Mouse (Mus musculus): ENCODE results near the gene Hnf1a. TPM values are rescaled to one million over a fixed set of nuclear protein-coding genes. Genes with fewer than 3 reads are reported as not detected.

The Hnf1a gene
- polyA plus RNA-seq, 1 experiment from 2014 or later: 0.05 TPM

DNA sequence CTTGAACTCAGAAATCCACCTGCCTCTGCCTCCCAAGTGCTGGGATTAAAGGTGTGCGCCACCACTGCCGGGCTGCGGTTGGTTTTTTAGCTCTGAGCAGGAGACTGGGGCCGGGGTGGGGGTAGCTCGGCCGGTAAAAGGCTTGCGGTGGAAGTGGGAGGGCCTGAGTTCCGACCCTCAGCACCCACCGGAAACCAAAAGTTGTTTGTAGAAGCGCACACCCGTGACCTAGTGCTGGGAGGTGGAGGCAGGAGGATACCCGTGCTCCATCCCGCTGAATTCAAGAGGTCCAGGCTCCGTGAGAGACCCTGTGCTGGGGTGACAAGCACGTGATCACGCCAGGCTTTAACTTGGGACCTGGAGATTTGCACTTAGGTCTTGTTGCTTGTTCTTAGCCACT lies 25.6 kb upstream of the Hnf1a start:
- Histone ChIP-seq H3K4me2 (ENCODE audit: low read length) (no peak overlapping the region), H3K36me3 (ENCODE audit: control insufficient read depth, insufficient read depth, low read length) (no peaks in the 10 kb centered on the region), H3K27me3 (ENCODE audit: control insufficient read depth, insufficient read depth, low read depth, low read length) (no peaks in the 10 kb centered on the region), H3K9me3 (replicated peaks; ENCODE audit: control insufficient read depth, low read length, poor library complexity, severe bottlenecking) (no peaks in the 10 kb centered on the region), H3K9ac (ENCODE audit: low read depth, low read length) (no peak overlapping the region), H3K27ac (ENCODE audit: low read length) (no peak overlapping the region), H3K4me3 (ENCODE audit: low read depth, low read length) (no peak overlapping the region), H3K4me1 (ENCODE audit: control insufficient read depth, insufficient read depth, low read length) (no peaks in the 10 kb centered on the region)
- WGBS: 83% methylated on average over 16 of the region's 16 CpGs
- ATAC-seq: no peak

DNA sequence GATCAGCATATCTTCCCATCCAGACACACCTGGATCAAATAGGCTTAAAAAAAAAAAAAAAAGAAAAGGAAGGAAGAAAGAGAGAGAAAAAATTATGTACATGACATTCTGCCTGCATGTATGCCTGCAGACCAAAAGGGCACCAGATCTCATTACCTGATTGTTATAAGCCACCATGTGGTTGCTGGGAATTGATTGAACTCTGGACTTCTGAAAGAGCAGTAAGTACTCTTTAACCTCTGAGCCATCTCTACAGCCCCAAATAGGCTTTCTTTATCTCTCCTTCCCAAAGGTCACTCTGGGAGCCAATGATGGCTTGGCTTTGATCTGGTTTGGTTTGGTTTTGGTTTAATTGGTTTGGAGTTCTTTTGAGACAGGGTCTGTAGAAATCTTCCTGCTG lies 14.2 kb upstream of the Hnf1a start:
- 0 out of 2 replicates have a peak, but pooled peaks cover 2% of the 10 kb centered on the region for H3K27me3 ChIP-seq (ENCODE audit: control insufficient read depth, insufficient read depth, low read depth, low read length)
- no peaks in the 10 kb centered on the region; the same call in 1 of the 2 replicates for H3K4me1 ChIP-seq (ENCODE audit: control insufficient read depth, insufficient read depth, low read length)
- no peak overlapping the region for H3K4me2 ChIP-seq (ENCODE audit: low read length)
- no peak overlapping the region for H3K4me3 ChIP-seq (ENCODE audit: low read depth, low read length)
- no peak for ATAC-seq
- no peaks in the 10 kb centered on the region for H3K36me3 ChIP-seq (ENCODE audit: control insufficient read depth, insufficient read depth, low read length)
- no peak overlapping the region for H3K9ac ChIP-seq (ENCODE audit: low read depth, low read length)
- no peak overlapping the region for H3K27ac ChIP-seq (ENCODE audit: low read length)
- H3K9me3 ChIP-seq (replicated peaks; ENCODE audit: control insufficient read depth, low read length, poor library complexity, severe bottlenecking): no peaks in the 10 kb centered on the region

DNA sequence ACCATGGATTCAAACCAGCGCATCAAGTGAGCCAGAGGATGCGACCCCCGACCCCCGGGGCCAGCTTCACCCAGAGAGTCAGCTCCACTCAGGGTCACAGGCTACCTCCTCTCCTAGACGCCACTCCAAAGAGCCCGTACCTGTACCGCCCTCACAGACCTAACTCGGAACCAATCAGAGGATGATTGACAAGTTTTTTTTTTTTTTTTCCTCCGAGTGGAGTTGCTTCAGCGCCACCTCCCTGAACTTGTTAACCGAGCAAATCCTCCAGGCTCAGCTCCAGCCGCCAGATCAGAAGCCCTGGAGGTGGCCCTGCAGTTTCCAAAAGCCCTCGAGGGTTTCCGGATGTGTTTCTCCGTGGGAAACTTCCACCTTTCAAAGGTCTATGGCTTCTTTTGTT lies 11.1 kb upstream of the Hnf1a start:
- H3K9me3 ChIP-seq (replicated peaks; ENCODE audit: control insufficient read depth, low read length, poor library complexity, severe bottlenecking): no peaks in the 10 kb centered on the region
- 0 out of 2 replicates have a peak, but pooled peaks cover 2% of the 10 kb centered on the region for H3K27me3 ChIP-seq (ENCODE audit: control insufficient read depth, insufficient read depth, low read depth, low read length)
- ATAC-seq: no peak
- no peak overlapping the region for H3K9ac ChIP-seq (ENCODE audit: low read depth, low read length)
- 61% methylated on average over 15 of the region's 15 CpGs for WGBS
- no peak overlapping the region for H3K27ac ChIP-seq (ENCODE audit: low read length)
- H3K4me3 ChIP-seq (ENCODE audit: low read depth, low read length): no peak overlapping the region
- no peak overlapping the region for H3K4me2 ChIP-seq (ENCODE audit: low read length)
- H3K36me3 ChIP-seq (ENCODE audit: control insufficient read depth, insufficient read depth, low read length): no peaks in the 10 kb centered on the region
- H3K4me1 ChIP-seq (ENCODE audit: control insufficient read depth, insufficient read depth, low read length): peaks cover 4% of the 10 kb centered on the region; the same call in 1 of the 2 replicates

DNA sequence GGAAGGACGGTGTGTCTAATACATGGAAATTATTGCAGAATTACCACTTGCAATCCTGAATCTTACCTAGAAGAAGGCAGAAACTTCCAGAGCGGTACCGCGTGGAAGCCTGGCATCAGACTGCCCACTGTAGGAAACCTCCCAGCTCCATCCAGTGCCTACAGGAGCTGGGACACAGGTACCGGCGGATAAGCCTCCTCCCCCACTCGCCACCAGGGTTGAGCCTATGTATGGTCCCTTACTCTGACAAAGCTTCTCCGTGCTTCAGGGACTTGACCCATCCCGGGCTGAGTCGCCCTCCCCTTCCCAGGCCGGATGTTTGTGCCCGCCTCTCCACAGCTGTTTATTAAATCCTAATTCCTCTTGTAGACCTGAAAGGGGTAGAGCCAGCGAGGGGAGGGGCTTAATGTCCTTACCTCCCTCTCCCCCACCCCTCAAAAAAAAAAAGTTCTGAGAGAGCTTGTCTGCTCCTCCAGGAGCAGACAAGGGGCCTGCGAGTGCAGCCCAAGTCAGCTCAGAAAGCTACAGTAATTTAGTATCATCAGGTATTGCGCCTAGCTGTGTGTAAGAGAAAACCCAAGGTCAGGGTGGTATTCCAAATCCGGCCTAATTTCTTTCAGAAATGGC lies 9.3 kb upstream of the Hnf1a start:
- peak overlapping the region; percentile 72 for H3K4me2 ChIP-seq (ENCODE audit: low read length)
- H3K4me3 ChIP-seq (ENCODE audit: low read depth, low read length): peak overlapping the region; percentile 27
- ATAC-seq: no peak
- H3K36me3 ChIP-seq (ENCODE audit: control insufficient read depth, insufficient read depth, low read length): no peaks in the 10 kb centered on the region
- H3K9me3 ChIP-seq (replicated peaks; ENCODE audit: control insufficient read depth, low read length, poor library complexity, severe bottlenecking): no peaks in the 10 kb centered on the region
- peak overlapping the region; percentile 51 for H3K9ac ChIP-seq (ENCODE audit: low read depth, low read length)
- 0 out of 2 replicates have a peak, but pooled peaks cover 2% of the 10 kb centered on the region for H3K27me3 ChIP-seq (ENCODE audit: control insufficient read depth, insufficient read depth, low read depth, low read length)
- no peak overlapping the region for H3K27ac ChIP-seq (ENCODE audit: low read length)
- WGBS: 20% methylated on average over 16 of the region's 16 CpGs
- H3K4me1 ChIP-seq (ENCODE audit: control insufficient read depth, insufficient read depth, low read length): peaks cover 4% of the 10 kb centered on the region; the same call in 1 of the 2 replicates

DNA sequence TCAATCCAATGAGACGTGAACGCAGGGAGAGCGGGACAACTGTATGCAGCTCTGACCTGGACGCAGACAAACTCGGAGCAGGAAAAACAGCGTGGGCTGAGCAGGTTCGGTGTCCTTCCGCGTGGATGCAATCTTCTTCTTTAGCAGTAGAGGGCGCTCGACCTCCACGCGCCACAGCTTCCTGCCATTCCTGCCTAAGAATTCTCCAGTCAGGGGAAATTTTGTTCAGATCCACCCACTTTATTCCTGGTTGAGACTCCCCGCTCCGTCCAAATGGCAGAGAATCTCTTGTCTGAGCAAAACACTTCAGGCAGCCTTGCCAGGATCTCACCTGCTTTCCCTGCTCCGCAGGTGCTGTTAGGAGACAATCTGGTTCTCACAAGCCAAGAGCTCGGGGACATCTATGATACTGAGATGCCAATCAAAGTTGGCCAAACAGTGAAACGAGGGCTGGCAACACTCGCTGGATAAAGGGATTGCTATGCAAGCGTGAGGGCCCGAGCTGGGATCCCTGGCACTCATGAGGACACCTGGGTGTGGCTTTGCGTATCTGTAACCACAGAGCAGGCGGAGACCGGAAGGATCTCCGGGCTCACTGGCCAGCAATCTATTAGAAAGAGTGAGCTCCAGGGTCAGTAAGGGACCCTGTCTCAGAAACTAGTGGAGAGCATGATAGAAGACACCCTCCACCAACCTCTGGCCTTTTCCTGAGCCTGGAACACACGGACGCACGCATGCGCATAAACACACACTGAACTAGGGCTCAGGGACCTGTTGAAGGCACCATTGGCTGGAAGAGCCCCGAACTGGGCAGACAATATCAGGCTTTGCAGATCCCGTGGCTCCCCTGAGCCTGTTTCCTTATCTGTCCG lies 8.6 kb upstream of the Hnf1a start:
- peaks cover 4% of the 10 kb centered on the region; the same call in 1 of the 2 replicates for H3K4me1 ChIP-seq (ENCODE audit: control insufficient read depth, insufficient read depth, low read length)
- peak overlapping the region; percentile 72 for H3K4me2 ChIP-seq (ENCODE audit: low read length)
- 4% methylated on average over 32 of the region's 32 CpGs for WGBS
- H3K4me3 ChIP-seq (ENCODE audit: low read depth, low read length): peak overlapping the region; percentile 27
- no peaks in the 10 kb centered on the region for H3K9me3 ChIP-seq (replicated peaks; ENCODE audit: control insufficient read depth, low read length, poor library complexity, severe bottlenecking)
- no peak overlapping the region for H3K27ac ChIP-seq (ENCODE audit: low read length)
- H3K9ac ChIP-seq (ENCODE audit: low read depth, low read length): peak overlapping the region; percentile 51
- H3K36me3 ChIP-seq (ENCODE audit: control insufficient read depth, insufficient read depth, low read length): no peaks in the 10 kb centered on the region
- ATAC-seq: peak; percentile 54
- H3K27me3 ChIP-seq (ENCODE audit: control insufficient read depth, insufficient read depth, low read depth, low read length): 0 out of 2 replicates have a peak, but pooled peaks cover 2% of the 10 kb centered on the region

DNA sequence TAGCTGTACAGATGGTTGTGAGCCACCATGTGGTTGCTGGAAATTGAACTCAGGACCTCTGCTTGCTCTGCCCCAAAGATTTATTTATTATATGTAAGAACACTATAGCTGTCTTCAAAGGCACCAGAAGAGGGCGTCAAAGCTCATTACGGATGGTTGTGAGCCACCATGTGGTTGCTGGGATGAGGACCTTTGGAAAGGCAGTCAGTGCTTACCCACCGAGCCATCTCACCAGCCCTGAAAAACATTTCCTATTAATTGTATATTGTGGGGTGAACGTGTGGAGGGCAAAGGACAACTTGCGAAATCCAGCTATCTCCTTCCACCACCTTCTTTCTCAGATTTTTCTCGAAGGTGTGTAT lies 8.0 kb upstream of the Hnf1a start:
- no peaks in the 10 kb centered on the region for H3K9me3 ChIP-seq (replicated peaks; ENCODE audit: control insufficient read depth, low read length, poor library complexity, severe bottlenecking)
- no peaks in the 10 kb centered on the region for H3K36me3 ChIP-seq (ENCODE audit: control insufficient read depth, insufficient read depth, low read length)
- H3K27me3 ChIP-seq (ENCODE audit: control insufficient read depth, insufficient read depth, low read depth, low read length): 0 out of 2 replicates have a peak, but pooled peaks cover 2% of the 10 kb centered on the region
- peaks cover 4% of the 10 kb centered on the region; the same call in 1 of the 2 replicates for H3K4me1 ChIP-seq (ENCODE audit: control insufficient read depth, insufficient read depth, low read length)
- peak overlapping the region; percentile 72 for H3K4me2 ChIP-seq (ENCODE audit: low read length)
- ATAC-seq: peak; percentile 28; the same call in 1 of the 2 replicates
- peak overlapping the region; percentile 27; the same call in 1 of the 2 replicates for H3K4me3 ChIP-seq (ENCODE audit: low read depth, low read length)
- 4% methylated on average over 6 of the region's 6 CpGs for WGBS
- no peak overlapping the region for H3K9ac ChIP-seq (ENCODE audit: low read depth, low read length)
- H3K27ac ChIP-seq (ENCODE audit: low read length): no peak overlapping the region

DNA sequence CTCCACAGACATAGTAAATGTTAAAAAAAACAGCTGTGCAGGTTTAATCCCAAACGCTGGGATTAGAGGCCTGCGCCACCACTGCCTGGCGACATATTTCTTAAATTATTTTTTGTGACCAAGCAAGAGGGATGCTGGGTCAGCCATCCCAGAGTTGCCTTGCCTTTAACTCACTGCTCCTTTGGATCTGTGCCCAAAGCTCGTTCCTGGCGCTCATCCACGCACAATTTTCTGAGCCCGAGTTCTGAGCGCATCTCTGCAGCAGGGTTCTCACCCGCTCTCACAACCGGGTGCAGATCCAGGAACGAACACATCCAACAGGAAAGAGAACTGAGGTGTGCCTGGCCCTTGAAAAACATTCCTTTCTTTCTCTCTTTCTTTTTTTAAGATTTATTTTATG lies 7.6 kb upstream of the Hnf1a start:
- Histone ChIP-seq H3K4me3 (ENCODE audit: low read depth, low read length) (no peak overlapping the region), H3K4me2 (ENCODE audit: low read length) (no peak overlapping the region), H3K27me3 (ENCODE audit: control insufficient read depth, insufficient read depth, low read depth, low read length) (0 out of 2 replicates have a peak, but pooled peaks cover 2% of the 10 kb centered on the region), H3K9me3 (replicated peaks; ENCODE audit: control insufficient read depth, low read length, poor library complexity, severe bottlenecking) (no peaks in the 10 kb centered on the region), H3K4me1 (ENCODE audit: control insufficient read depth, insufficient read depth, low read length) (peaks cover 4% of the 10 kb centered on the region; the same call in 1 of the 2 replicates), H3K9ac (ENCODE audit: low read depth, low read length) (0 out of 2 replicates have a peak overlapping the region, but pooled peaks have one; percentile 15), H3K27ac (ENCODE audit: low read length) (no peak overlapping the region), H3K36me3 (ENCODE audit: control insufficient read depth, insufficient read depth, low read length) (no peaks in the 10 kb centered on the region)
- ATAC-seq: no peak
- 70% methylated on average over 11 of the region's 11 CpGs for WGBS

DNA sequence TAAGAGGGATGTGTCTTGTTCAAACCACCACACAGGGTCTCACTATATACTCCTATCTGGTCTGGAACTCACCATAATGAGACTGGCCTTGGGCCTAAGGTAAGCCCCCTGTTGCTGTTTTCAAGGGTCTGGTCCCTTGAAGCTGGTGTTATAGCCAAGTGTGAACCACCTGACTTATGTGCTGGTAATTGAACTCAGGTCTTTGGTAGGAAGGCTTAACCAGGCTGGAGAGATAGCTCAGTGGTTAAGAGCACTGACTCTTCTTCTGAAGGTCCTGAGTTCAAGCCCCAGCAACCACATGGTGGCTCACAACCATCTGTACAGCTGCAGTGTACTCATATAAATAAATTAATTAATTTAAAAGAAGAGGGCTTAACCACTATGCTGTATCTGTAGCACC lies 6.0 kb upstream of the Hnf1a start:
- no peak overlapping the region for H3K27ac ChIP-seq (ENCODE audit: low read length)
- H3K4me3 ChIP-seq (ENCODE audit: low read depth, low read length): no peak overlapping the region
- no peak overlapping the region for H3K9ac ChIP-seq (ENCODE audit: low read depth, low read length)
- H3K9me3 ChIP-seq (replicated peaks; ENCODE audit: control insufficient read depth, low read length, poor library complexity, severe bottlenecking): no peaks in the 10 kb centered on the region
- H3K36me3 ChIP-seq (ENCODE audit: control insufficient read depth, insufficient read depth, low read length): no peaks in the 10 kb centered on the region
- no peak for ATAC-seq
- H3K4me1 ChIP-seq (ENCODE audit: control insufficient read depth, insufficient read depth, low read length): peaks cover 4% of the 10 kb centered on the region; the same call in 1 of the 2 replicates
- 0 out of 2 replicates have a peak, but pooled peaks cover 2% of the 10 kb centered on the region for H3K27me3 ChIP-seq (ENCODE audit: control insufficient read depth, insufficient read depth, low read depth, low read length)
- no peak overlapping the region for H3K4me2 ChIP-seq (ENCODE audit: low read length)

DNA sequence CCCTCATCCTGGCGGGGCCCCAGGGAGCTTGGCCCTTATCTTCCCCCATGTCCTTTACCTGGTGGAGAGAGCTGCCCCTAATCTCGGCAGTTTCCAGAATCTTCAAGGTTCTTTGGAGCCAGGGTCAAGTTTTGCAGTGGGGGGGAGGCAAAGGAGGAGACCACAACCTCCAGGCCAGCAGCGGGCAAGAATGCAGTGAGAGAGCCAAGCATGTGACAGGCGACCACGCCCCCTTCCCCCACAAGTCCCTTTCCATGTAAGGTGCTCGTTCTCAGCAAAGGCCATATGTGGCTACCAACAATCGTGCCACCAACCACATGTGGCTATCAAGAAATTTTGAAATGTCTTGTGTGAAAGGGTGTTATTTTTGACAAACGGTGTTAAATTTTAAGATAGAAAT lies 2.2 kb upstream of the Hnf1a start:
- Histone ChIP-seq H3K9me3 (replicated peaks; ENCODE audit: control insufficient read depth, low read length, poor library complexity, severe bottlenecking) (no peaks in the 10 kb centered on the region), H3K4me1 (ENCODE audit: control insufficient read depth, insufficient read depth, low read length) (no peaks in the 10 kb centered on the region), H3K36me3 (ENCODE audit: control insufficient read depth, insufficient read depth, low read length) (no peaks in the 10 kb centered on the region), H3K27ac (ENCODE audit: low read length) (no peak overlapping the region), H3K27me3 (ENCODE audit: control insufficient read depth, insufficient read depth, low read depth, low read length) (no peaks in the 10 kb centered on the region), H3K4me2 (ENCODE audit: low read length) (no peak overlapping the region), H3K4me3 (ENCODE audit: low read depth, low read length) (no peak overlapping the region), H3K9ac (ENCODE audit: low read depth, low read length) (no peak overlapping the region)
- ATAC-seq: no peak
- WGBS: 82% methylated on average over 8 of the region's 8 CpGs
